Mouse (Mus musculus): ENCODE measurements around the gene Lipc. TPM values are rescaled to one million over a fixed set of nuclear protein-coding genes. Genes with fewer than 3 reads are reported as not detected.

Lipc gene
- polyA plus RNA-seq, 1 experiment from 2014 or later = not detected

Small RNAs within 50 kb of the gene (microRNA-seq; reads per million reads assigned to microRNA genes)
- not detected for gene Gm25149

Other genes starting within 250 kb of the Lipc start
- gene Aqp9, start 216.5 kb upstream of the Lipc start, polyA plus RNA-seq (2015; fragmentation: Nextera tagmentation; extraction: Ambion mirVana) = 1.3 and 1.4 TPM in 2 replicates